Mouse (Mus musculus) layer of hippocampus, postnatal 14 days (tissue): ENCODE data around the gene Wdr82. TPM values are rescaled to one million over a fixed set of nuclear protein-coding genes. Genes with fewer than 3 reads are reported as not detected.
"Not testable (repeated sequence)": the region's sequence is repeated elsewhere in the genome, so short reads cannot be mapped to it uniquely, and the experiment has no call there.

ENCODE experiments used
- DNase-seq, 2 experiments: peaks; one replicate each; pipeline ENCODE4 v3.0.0; 2021 to 2022; ENCODE audit warnings: low spot score in 2 of 2, mixed read lengths in 1 of 2
- total RNA-seq, 2 experiments: library from RNA; stranded (reverse); gene quantifications; 2 replicates each; pipeline ENCODE4 v1.2.3; 2021

Wdr82 gene
- total RNA-seq, 2 experiments from 2014 or later, result 138 to 146 TPM

- peak; percentile 91 to 93 for DNase-seq
Measured at GRCm38 (mm10) chr9:106159784-106160301, 10.9 kb upstream of the Wdr82 start.

- DNase-seq, result no peak
Measured at GRCm38 (mm10) chr9:106160426-106160825, 10.3 kb upstream of the Wdr82 start.

- no peak for DNase-seq
Measured at GRCm38 (mm10) chr9:106166709-106167108, 4.0 kb upstream of the Wdr82 start.

- DNase-seq, result no peak
Measured at GRCm38 (mm10) chr9:106167241-106167640, 3.5 kb upstream of the Wdr82 start.

- DNase-seq, result no peak
Measured at GRCm38 (mm10) chr9:106167703-106168102, 3.0 kb upstream of the Wdr82 start.

GRCm38 (mm10) chr9:106169006-106169405 is 1.7 kb upstream of the Wdr82 start:
- not testable (repeated sequence) for DNase-seq

GRCm38 (mm10) chr9:106169917-106170316 is 811 bp upstream of the Wdr82 start:
- no peak for DNase-seq

- DNase-seq, result peak; percentile 61
Measured at GRCm38 (mm10) chr9:106171346-106172158, 824 bp downstream of the Wdr82 start.

- no peak for DNase-seq
Measured at GRCm38 (mm10) chr9:106172527-106172926, 1.8 kb downstream of the Wdr82 start.

GRCm38 (mm10) chr9:106173363-106173762 is 2.6 kb downstream of the Wdr82 start:
- no peak for DNase-seq

GRCm38 (mm10) chr9:106175552-106176200 is 4.9 kb downstream of the Wdr82 start:
- no peak for DNase-seq

GRCm38 (mm10) chr9:106176769-106177168 is 6.0 kb downstream of the Wdr82 start:
- no peak for DNase-seq

- no peak for DNase-seq
Measured at GRCm38 (mm10) chr9:106177799-106178198, 7.1 kb downstream of the Wdr82 start.

- no peak for DNase-seq
Measured at GRCm38 (mm10) chr9:106179454-106179853, 8.7 kb downstream of the Wdr82 start.

- DNase-seq, result no peak
Measured at GRCm38 (mm10) chr9:106179964-106180363, 9.2 kb downstream of the Wdr82 start.

GRCm38 (mm10) chr9:106182146-106182545 is 11.4 kb downstream of the Wdr82 start:
- no peak for DNase-seq

GRCm38 (mm10) chr9:106183996-106184395 is 13.3 kb downstream of the Wdr82 start:
- no peak for DNase-seq

- no peak for DNase-seq
Measured at GRCm38 (mm10) chr9:106191355-106191754, 20.6 kb downstream of the Wdr82 start.

GRCm38 (mm10) chr9:106192024-106192423 is 21.3 kb downstream of the Wdr82 start:
- DNase-seq, result no peak

- DNase-seq, result peak in 1 of 2 experiments; percentile 40
Measured at GRCm38 (mm10) chr9:106192998-106193397, 22.3 kb downstream of the Wdr82 start.

GRCm38 (mm10) chr9:106193930-106194807 is 23.4 kb downstream of the Wdr82 start:
- peak in 1 of 2 experiments; percentile 67 for DNase-seq
